Mouse (Mus musculus) ES-Bruce4 (cell line): ENCODE data around the gene Izumo2. TPM values are rescaled to one million over a fixed set of nuclear protein-coding genes. Genes with fewer than 3 reads are reported as not detected.
A peak's percentile ranks its signal among the peaks of the same experiment; 100 is the strongest.

ENCODE experiments used
- H3K27ac ChIP-seq: 2 replicates; pipeline ENCODE4 v1.5.1; 2012; ENCODE audit warnings: low read length, inconsistent platforms; ENCODE audit not compliant: insufficient read depth
- H3K27me3 ChIP-seq: 2 replicates; pipeline ENCODE4 v1.6.1; 2012; ENCODE audit warnings: mild to moderate bottlenecking, low read length, inconsistent platforms; ENCODE audit not compliant: control insufficient read depth, poor library complexity, insufficient read depth, severe bottlenecking
- H3K36me3 ChIP-seq: 2 replicates; pipeline ENCODE4 v1.6.1; 2012; ENCODE audit warnings: inconsistent platforms, mild to moderate bottlenecking, low read length, moderate library complexity; ENCODE audit not compliant: control insufficient read depth, poor library complexity, insufficient read depth, severe bottlenecking
- H3K4me1 ChIP-seq: one replicate; pipeline ENCODE4 v1.8.1; 2011; ENCODE audit warnings: low read length; ENCODE audit not compliant: control insufficient read depth, insufficient read depth
- H3K4me3 ChIP-seq: 2 replicates; pipeline ENCODE4 v1.5.1; 2011; ENCODE audit warnings: low read depth, mild to moderate bottlenecking, low read length
- H3K9ac ChIP-seq: 2 replicates; pipeline ENCODE4 v1.6.1; 2012; ENCODE audit warnings: low read depth, mild to moderate bottlenecking, inconsistent platforms; ENCODE audit not compliant: poor library complexity, severe bottlenecking
- H3K9me3 ChIP-seq: replicated peaks from 2 replicates; pipeline ENCODE4 v1.6.1; 2012; ENCODE audit warnings: mild to moderate bottlenecking, low read length, inconsistent platforms; ENCODE audit not compliant: control insufficient read depth, poor library complexity, insufficient read depth, severe bottlenecking
- CTCF ChIP-seq: IDR thresholded peaks from one replicate; pipeline ENCODE4 v1.8.1; 2011; ENCODE audit warnings: low read depth, low read length
- EP300 ChIP-seq: IDR thresholded peaks from 2 replicates; pipeline ENCODE4 v1.6.1; 2011; ENCODE audit warnings: low read depth, low read length; ENCODE audit not compliant: insufficient read depth
- POLR2A ChIP-seq: IDR thresholded peaks from one replicate; pipeline ENCODE4 v1.8.1; 2011; ENCODE audit warnings: low read length; ENCODE audit not compliant: insufficient read depth
- polyA plus RNA-seq: library from polyadenylated mRNA; stranded (reverse); fragments of >200 nt; gene quantifications from 2 replicates; pipeline ENCODE4 v1.2.4, GENCODE M21; 2011; ENCODE audit warnings: low read depth; ENCODE audit not compliant: missing spikeins, insufficient read depth, insufficient read length

Izumo2 gene
- 1.8 and 2.2 TPM in 2 replicates for polyA plus RNA-seq

- Histone ChIP-seq H3K4me3 (peak within 1 kb of the TSS; percentile 37), H3K9me3 (no peaks in the 10 kb centered on the region), H3K36me3 (no peaks in the 10 kb centered on the region), H3K4me1 (no peaks in the 10 kb centered on the region), H3K9ac (peak within 1 kb of the TSS; percentile 56), H3K27ac (peak within 1 kb of the TSS; percentile 93), H3K27me3 (no peaks in the 10 kb centered on the region)
- no peak for TF ChIP-seq CTCF
- peak; percentile 42 for TF ChIP-seq POLR2A
- TF ChIP-seq EP300 = peak; percentile 96
Observed at GRCm38 (mm10) chr7:44708574-44708973, at the start of gene Izumo2. Gene Izumo2 (plus strand): TSS chr7:44708742.

DNA sequence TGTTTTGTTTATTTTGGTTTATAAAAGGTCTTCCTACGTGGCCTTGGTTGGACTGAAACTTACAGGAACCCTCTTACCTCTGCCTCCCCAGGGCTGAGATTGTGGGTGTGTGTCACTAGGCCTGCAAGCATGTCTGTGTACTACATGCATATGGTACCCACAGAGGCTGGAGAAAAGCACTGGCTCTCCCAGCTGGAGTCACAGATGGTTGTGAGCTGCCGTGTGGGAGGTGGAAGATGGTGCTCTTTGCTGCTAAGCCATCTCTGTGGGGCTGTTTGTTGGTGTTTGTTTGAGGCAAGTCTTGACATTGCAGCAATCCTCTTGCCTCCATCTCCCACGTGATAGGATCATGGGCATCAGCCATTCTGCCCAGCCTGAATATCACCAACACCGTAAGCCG is 47.3 kb upstream of the Izumo2 start:
- Histone ChIP-seq H3K36me3 (no peaks in the 10 kb centered on the region), H3K9me3 (no peaks in the 10 kb centered on the region), H3K4me1 (no peaks in the 10 kb centered on the region), H3K27ac (no peak overlapping the region), H3K4me3 (no peak overlapping the region), H3K9ac (no peak overlapping the region), H3K27me3 (no peaks in the 10 kb centered on the region)
- TF ChIP-seq EP300 (no peak), CTCF (no peak), POLR2A (no peak)

DNA sequence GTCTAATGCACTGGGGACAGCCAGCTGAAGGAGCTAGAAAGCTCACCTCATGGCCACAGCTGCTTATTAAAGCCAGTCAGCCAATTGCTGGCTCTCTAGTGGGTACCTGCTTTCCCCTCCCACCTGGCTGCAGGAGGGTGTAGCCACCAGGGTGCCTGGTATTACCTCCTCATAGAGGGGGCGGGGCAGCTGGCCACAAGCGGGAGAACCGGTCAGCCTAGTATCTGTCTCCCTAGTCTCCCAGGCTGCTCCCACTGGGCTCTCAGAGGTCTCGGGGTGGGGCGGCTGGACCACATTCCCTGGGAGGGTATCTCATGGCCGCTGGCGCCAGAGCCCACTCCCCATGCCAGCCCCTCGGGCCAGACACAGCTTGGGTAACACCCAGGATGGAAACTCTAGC is 46.4 kb upstream of the Izumo2 start:
- Histone ChIP-seq H3K9me3 (no peaks in the 10 kb centered on the region), H3K4me3 (no peak overlapping the region)
- TF ChIP-seq EP300 (no peak), POLR2A (no peak), CTCF (no peak)

DNA sequence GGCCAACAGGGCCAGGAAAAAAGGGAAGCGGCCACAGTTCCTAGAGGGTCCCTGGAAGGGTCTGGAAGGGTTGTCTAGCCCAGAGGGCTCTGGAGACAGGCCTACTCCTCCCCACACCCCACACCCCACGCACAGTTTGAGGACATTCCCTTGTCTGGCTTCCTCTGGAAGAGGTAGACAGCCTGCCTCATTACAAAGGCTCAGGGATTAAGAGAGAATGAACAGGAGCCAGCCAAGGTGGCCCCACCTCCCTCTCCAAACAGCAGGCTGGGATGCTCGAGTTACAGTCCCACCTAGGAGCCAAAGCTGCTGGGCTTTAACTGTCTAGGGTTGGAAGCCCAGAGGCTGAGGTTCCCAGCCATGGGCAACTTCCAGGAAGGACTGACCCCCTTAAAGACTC is 46.0 kb upstream of the Izumo2 start:
- Histone ChIP-seq H3K4me1 (no peaks in the 10 kb centered on the region), H3K9me3 (no peaks in the 10 kb centered on the region), H3K4me3 (no peak overlapping the region), H3K36me3 (no peaks in the 10 kb centered on the region), H3K9ac (no peak overlapping the region), H3K27ac (no peak overlapping the region), H3K27me3 (no peaks in the 10 kb centered on the region)
- no peak for TF ChIP-seq EP300
- TF ChIP-seq CTCF = no peak
- no peak for TF ChIP-seq POLR2A

More for the DNA sequence above, 46.4 kb upstream of the Izumo2 start:
- no peaks in the 10 kb centered on the region for H3K27me3 ChIP-seq
- no peak overlapping the region for H3K9ac ChIP-seq
- no peak overlapping the region for H3K27ac ChIP-seq
- no peaks in the 10 kb centered on the region for H3K36me3 ChIP-seq
- no peaks in the 10 kb centered on the region for H3K4me1 ChIP-seq

DNA sequence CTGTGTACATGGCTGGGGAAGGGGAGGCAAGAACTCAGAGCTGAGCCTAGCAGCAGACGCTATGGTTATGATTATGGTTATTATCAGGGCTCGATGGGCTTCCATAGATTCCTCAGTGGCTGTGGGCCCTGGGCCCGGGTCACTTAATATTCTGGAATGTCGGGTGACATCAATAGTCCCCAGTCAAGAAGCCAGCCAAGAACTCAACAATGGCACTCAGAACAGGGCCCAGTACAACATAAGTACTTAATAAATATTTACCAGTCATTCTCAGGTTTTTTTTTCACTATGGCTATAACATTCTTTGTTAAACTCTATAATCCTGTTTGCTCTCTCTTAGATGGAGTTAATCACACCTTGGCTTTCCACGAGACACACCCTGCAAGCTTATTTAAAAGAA is 45.0 kb upstream of the Izumo2 start:
- Histone ChIP-seq H3K27me3 (no peaks in the 10 kb centered on the region), H3K4me1 (no peaks in the 10 kb centered on the region), H3K9ac (no peak overlapping the region), H3K27ac (no peak overlapping the region), H3K36me3 (no peaks in the 10 kb centered on the region), H3K9me3 (no peaks in the 10 kb centered on the region), H3K4me3 (no peak overlapping the region)
- TF ChIP-seq CTCF (no peak), POLR2A (no peak), EP300 (no peak)

GRCm38 (mm10) chr7:44664731-44665130 is 43.8 kb upstream of the Izumo2 start:
- Histone ChIP-seq H3K36me3 (no peaks in the 10 kb centered on the region), H3K27me3 (no peaks in the 10 kb centered on the region), H3K4me1 (no peaks in the 10 kb centered on the region), H3K9ac (no peak overlapping the region), H3K9me3 (no peaks in the 10 kb centered on the region), H3K4me3 (peak overlapping the region; percentile 35), H3K27ac (no peak overlapping the region)
- TF ChIP-seq POLR2A = no peak
- TF ChIP-seq EP300 = no peak
- no peak for TF ChIP-seq CTCF
